Mouse (Mus musculus): ENCODE measurements around the gene Mad1l1. TPM values are rescaled to one million over a fixed set of nuclear protein-coding genes. Genes with fewer than 3 reads are reported as not detected.

Gene Mad1l1
- polyA plus RNA-seq, 1 experiment, result 12.6 TPM

GRCm38 (mm10) chr5:140019616-140020015 lies 301.7 kb downstream of the Mad1l1 start:
- no peaks in the 10 kb centered on the region for H3K36me3 ChIP-seq (ENCODE audit: control insufficient read depth, insufficient read depth, low read length)
- H3K27ac ChIP-seq (ENCODE audit: insufficient read depth, low read depth, low read length), result no peak overlapping the region
- no peak for TF ChIP-seq POLR2A (IDR thresholded peaks at IDR 0.05; ENCODE audit: low read depth, low read length)
- TF ChIP-seq CTCF (conservative IDR thresholded peaks at IDR 0.05; ENCODE audit: insufficient read depth, insufficient read length, low read depth, low read length), result no peak
- WGBS, result 97% methylated on average over 1 of the region's 1 CpGs
- peaks cover 3% of the 10 kb centered on the region; the same call in 1 of the 2 replicates for H3K4me1 ChIP-seq (ENCODE audit: control insufficient read depth, insufficient read depth, low read length)
- DNase-seq, result no peak
- H3K4me3 ChIP-seq (ENCODE audit: insufficient read depth, low read depth, low read length), result no peak overlapping the region
- H3K27me3 ChIP-seq (replicated peaks; ENCODE audit: control insufficient read depth, insufficient read depth, low read length), result no peaks in the 10 kb centered on the region

GRCm38 (mm10) chr5:140018780-140019179 lies 302.6 kb downstream of the Mad1l1 start:
- 95% methylated on average over 7 of the region's 7 CpGs for WGBS
- TF ChIP-seq CTCF (conservative IDR thresholded peaks at IDR 0.05; ENCODE audit: insufficient read depth, insufficient read length, low read depth, low read length) (no peak), POLR2A (IDR thresholded peaks at IDR 0.05; ENCODE audit: low read depth, low read length) (no peak)
- no peak overlapping the region for H3K4me3 ChIP-seq (ENCODE audit: insufficient read depth, low read depth, low read length)

GRCm38 (mm10) chr5:140016896-140017295 lies 304.5 kb downstream of the Mad1l1 start:
- no peaks in the 10 kb centered on the region for H3K27me3 ChIP-seq (replicated peaks; ENCODE audit: control insufficient read depth, insufficient read depth, low read length)
- WGBS, result 93% methylated on average over 1 of the region's 1 CpGs
- H3K4me3 ChIP-seq (ENCODE audit: insufficient read depth, low read depth, low read length), result no peak overlapping the region
- H3K27ac ChIP-seq (ENCODE audit: insufficient read depth, low read depth, low read length), result no peak overlapping the region
- no peaks in the 10 kb centered on the region for H3K4me1 ChIP-seq (ENCODE audit: control insufficient read depth, insufficient read depth, low read length)
- no peak for DNase-seq
- no peaks in the 10 kb centered on the region for H3K36me3 ChIP-seq (ENCODE audit: control insufficient read depth, insufficient read depth, low read length)
- no peak for TF ChIP-seq POLR2A (IDR thresholded peaks at IDR 0.05; ENCODE audit: low read depth, low read length)
- TF ChIP-seq CTCF (conservative IDR thresholded peaks at IDR 0.05; ENCODE audit: insufficient read depth, insufficient read length, low read depth, low read length), result no peak

More at GRCm38 (mm10) chr5:140018780-140019179, 302.6 kb downstream of the Mad1l1 start:
- no peak for DNase-seq
- no peaks in the 10 kb centered on the region for H3K4me1 ChIP-seq (ENCODE audit: control insufficient read depth, insufficient read depth, low read length)
- no peaks in the 10 kb centered on the region for H3K27me3 ChIP-seq (replicated peaks; ENCODE audit: control insufficient read depth, insufficient read depth, low read length)
- H3K36me3 ChIP-seq (ENCODE audit: control insufficient read depth, insufficient read depth, low read length), result no peaks in the 10 kb centered on the region
- no peak overlapping the region for H3K27ac ChIP-seq (ENCODE audit: insufficient read depth, low read depth, low read length)

GRCm38 (mm10) chr5:140013652-140014051 lies 307.7 kb downstream of the Mad1l1 start:
- H3K36me3 ChIP-seq (ENCODE audit: control insufficient read depth, insufficient read depth, low read length), result no peaks in the 10 kb centered on the region
- TF ChIP-seq CTCF (conservative IDR thresholded peaks at IDR 0.05; ENCODE audit: insufficient read depth, insufficient read length, low read depth, low read length) (no peak), POLR2A (IDR thresholded peaks at IDR 0.05; ENCODE audit: low read depth, low read length) (no peak)
- H3K4me3 ChIP-seq (ENCODE audit: insufficient read depth, low read depth, low read length), result no peak overlapping the region
- H3K4me1 ChIP-seq (ENCODE audit: control insufficient read depth, insufficient read depth, low read length), result no peaks in the 10 kb centered on the region
- no peak overlapping the region for H3K27ac ChIP-seq (ENCODE audit: insufficient read depth, low read depth, low read length)
- WGBS, result 78% methylated on average over 5 of the region's 5 CpGs
- DNase-seq, result no peak
- H3K27me3 ChIP-seq (replicated peaks; ENCODE audit: control insufficient read depth, insufficient read depth, low read length), result no peaks in the 10 kb centered on the region

GRCm38 (mm10) chr5:140012286-140012967 lies 308.9 kb downstream of the Mad1l1 start:
- Histone ChIP-seq H3K27ac (ENCODE audit: insufficient read depth, low read depth, low read length) (no peak overlapping the region), H3K4me1 (ENCODE audit: control insufficient read depth, insufficient read depth, low read length) (no peaks in the 10 kb centered on the region), H3K27me3 (replicated peaks; ENCODE audit: control insufficient read depth, insufficient read depth, low read length) (no peaks in the 10 kb centered on the region), H3K4me3 (ENCODE audit: insufficient read depth, low read depth, low read length) (no peak overlapping the region), H3K36me3 (ENCODE audit: control insufficient read depth, insufficient read depth, low read length) (no peaks in the 10 kb centered on the region)
- no peak for TF ChIP-seq POLR2A (IDR thresholded peaks at IDR 0.05; ENCODE audit: low read depth, low read length)
- no peak for TF ChIP-seq CTCF (conservative IDR thresholded peaks at IDR 0.05; ENCODE audit: insufficient read depth, insufficient read length, low read depth, low read length)
- WGBS, result 93% methylated on average over 12 of the region's 12 CpGs
- no peak for DNase-seq

GRCm38 (mm10) chr5:140010405-140010804 lies 310.9 kb downstream of the Mad1l1 start:
- H3K4me1 ChIP-seq (ENCODE audit: control insufficient read depth, insufficient read depth, low read length), result no peaks in the 10 kb centered on the region
- H3K27me3 ChIP-seq (replicated peaks; ENCODE audit: control insufficient read depth, insufficient read depth, low read length), result no peaks in the 10 kb centered on the region
- H3K27ac ChIP-seq (ENCODE audit: insufficient read depth, low read depth, low read length), result no peak overlapping the region
- DNase-seq, result no peak
- 84% methylated on average over 3 of the region's 3 CpGs for WGBS
- no peaks in the 10 kb centered on the region for H3K36me3 ChIP-seq (ENCODE audit: control insufficient read depth, insufficient read depth, low read length)
- TF ChIP-seq POLR2A (IDR thresholded peaks at IDR 0.05; ENCODE audit: low read depth, low read length), result no peak
- TF ChIP-seq CTCF (conservative IDR thresholded peaks at IDR 0.05; ENCODE audit: insufficient read depth, insufficient read length, low read depth, low read length), result no peak
- H3K4me3 ChIP-seq (ENCODE audit: insufficient read depth, low read depth, low read length), result no peak overlapping the region

GRCm38 (mm10) chr5:140009083-140009655 lies 312.2 kb downstream of the Mad1l1 start:
- WGBS, result 82% methylated on average over 7 of the region's 7 CpGs
- no peak overlapping the region for H3K4me3 ChIP-seq (ENCODE audit: insufficient read depth, low read depth, low read length)
- H3K27ac ChIP-seq (ENCODE audit: insufficient read depth, low read depth, low read length), result no peak overlapping the region
- no peaks in the 10 kb centered on the region for H3K36me3 ChIP-seq (ENCODE audit: control insufficient read depth, insufficient read depth, low read length)
- H3K27me3 ChIP-seq (replicated peaks; ENCODE audit: control insufficient read depth, insufficient read depth, low read length), result no peaks in the 10 kb centered on the region
- TF ChIP-seq POLR2A (IDR thresholded peaks at IDR 0.05; ENCODE audit: low read depth, low read length), result no peak
- no peak for TF ChIP-seq CTCF (conservative IDR thresholded peaks at IDR 0.05; ENCODE audit: insufficient read depth, insufficient read length, low read depth, low read length)
- no peak for DNase-seq
- no peaks in the 10 kb centered on the region for H3K4me1 ChIP-seq (ENCODE audit: control insufficient read depth, insufficient read depth, low read length)

All from kidney, adult 2 months (tissue).